Mouse (Mus musculus) brain, embryonic 14.5 days (tissue): Measurements from ENCODE around the gene Poldip3.

Source experiments
- CTCF ChIP-seq: fragments of 200-500 bp; IDR thresholded peaks from 2 replicates; pipeline ENCODE4 v1.5.1; 2012; ENCODE audit warnings: inconsistent platforms, mild to moderate bottlenecking, moderate library complexity, borderline replicate concordance; ENCODE audit not compliant: insufficient read depth, insufficient read length; ENCODE audit errors: extremely low read depth
- POLR2A ChIP-seq: fragments of 200-500 bp; IDR thresholded peaks from 2 replicates; pipeline ENCODE4 v1.6.1; 2012; ENCODE audit warnings: mild to moderate bottlenecking, inconsistent platforms, borderline replicate concordance; ENCODE audit not compliant: poor library complexity, insufficient read depth, insufficient read length, severe bottlenecking; ENCODE audit errors: extremely low read depth

DNA sequence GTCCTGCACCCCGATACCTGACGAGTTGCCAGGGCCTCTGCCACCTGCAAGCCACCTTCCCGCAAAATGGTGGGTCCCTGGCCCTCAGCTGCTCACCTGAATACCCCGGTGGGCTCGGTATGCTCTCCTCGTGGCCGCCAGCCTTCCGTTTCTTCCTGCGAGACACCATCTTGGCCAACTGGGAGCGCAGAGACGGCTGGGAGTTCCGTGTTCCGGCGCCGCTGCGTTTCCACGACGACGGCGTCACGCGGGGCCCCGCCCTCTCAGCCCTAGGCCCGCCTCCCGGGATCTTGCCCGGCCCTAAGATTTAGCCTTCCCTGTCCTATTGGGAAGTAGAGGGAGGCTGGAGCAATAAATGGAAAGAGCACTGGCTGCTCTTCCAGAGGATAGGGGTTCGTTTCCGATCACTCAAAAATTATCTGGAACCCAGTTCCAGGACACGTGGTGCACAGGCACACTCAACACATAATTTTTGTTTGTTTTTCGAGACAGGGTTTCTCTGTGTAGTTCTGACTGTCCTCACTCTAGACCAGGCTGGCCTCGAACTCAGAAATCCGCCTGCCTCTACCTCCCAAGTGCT, 26.5 kb downstream of the Poldip3 start, which contains the start of gene Rrp7a:
- no peak for TF ChIP-seq CTCF
- TF ChIP-seq POLR2A = peak; percentile 34; the same call in 1 of the 2 replicates
